Mouse (Mus musculus): Measurements from ENCODE around the gene Gtf2f1. TPM values are rescaled to one million over a fixed set of nuclear protein-coding genes. Genes with fewer than 3 reads are reported as not detected.

Gene Gtf2f1
- total RNA-seq, 2 experiments from 2014 or later, result 17.1 to 19.0 TPM

DNA sequence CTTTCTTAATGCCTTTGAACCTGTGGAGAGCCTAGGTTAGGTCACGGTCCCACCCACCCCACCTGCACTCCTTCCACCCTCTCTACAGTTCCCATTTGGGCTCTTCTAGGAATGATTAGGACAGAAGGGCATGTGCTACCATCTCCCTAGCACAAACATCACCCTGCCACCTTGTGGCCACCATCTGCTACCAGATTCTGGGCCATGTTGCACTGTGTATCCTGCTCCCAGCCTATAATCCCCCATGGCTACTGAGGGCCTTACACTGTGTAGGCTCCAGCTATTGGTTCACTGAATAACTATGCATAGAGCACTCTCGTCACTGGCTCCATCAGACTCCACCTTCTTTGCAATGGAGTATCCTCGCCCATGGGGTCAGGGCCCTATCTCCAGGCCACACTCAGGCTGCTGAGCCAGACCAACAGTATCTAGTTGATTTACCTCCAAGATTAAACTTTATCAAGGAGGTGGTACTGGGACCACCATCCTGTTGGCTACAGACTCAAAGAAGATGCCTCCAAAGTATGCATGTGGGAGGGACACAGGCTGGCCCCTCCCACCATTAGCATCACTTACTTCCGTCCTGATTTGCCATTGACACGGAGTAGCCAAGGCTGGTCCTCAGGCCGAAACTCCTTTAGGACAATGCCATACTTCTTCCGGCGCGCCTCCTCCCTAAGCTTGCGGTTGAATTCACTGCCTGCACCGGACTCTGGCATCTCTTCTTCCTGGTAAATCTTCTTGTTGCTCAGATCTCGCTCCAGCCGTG, 3.8 kb downstream of the Gtf2f1 start:
- no peak for DNase-seq (ENCODE audit: low spot score)

DNA sequence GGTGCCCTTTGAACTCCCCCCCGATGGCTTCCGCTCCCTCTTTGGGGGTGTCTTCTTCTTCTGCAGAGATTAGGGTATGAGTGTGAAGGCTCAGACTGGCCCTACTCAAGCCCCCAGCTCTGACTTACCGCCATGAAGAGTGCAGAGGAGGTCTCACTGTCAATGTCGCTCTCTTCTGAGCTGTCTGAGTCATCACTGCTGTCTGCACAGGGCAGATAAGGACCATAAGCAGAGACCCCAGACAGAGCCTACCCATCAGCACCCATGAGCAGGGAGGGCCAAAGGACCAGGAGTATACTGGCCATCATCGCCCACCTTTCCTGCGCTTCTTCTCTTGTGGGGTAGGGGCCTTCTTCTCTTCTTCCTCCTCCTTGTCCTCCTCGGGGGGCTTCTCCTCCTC, 7.1 kb downstream of the Gtf2f1 start:
- DNase-seq (ENCODE audit: low spot score), result no peak

DNA sequence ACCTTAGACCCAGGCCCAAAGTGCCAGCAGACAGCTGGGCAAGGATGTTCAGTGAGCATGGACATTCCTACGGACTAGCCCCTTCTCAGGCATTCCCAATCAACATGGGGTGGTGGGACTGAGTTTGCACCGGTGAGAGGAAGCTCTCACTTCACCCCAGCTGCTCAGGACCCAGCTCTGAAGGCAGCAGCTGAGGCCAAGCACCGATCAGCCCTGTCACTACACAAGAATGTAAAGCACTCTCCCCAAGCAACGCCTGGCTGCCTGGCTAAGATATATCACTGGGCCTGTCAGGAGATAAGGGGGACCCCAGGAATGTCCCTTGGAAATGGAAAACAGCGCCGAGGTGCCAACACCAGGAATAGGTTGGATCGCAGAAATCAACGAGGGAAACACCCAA, 9.9 kb downstream of the Gtf2f1 start:
- DNase-seq (ENCODE audit: low spot score), result no peak

DNA sequence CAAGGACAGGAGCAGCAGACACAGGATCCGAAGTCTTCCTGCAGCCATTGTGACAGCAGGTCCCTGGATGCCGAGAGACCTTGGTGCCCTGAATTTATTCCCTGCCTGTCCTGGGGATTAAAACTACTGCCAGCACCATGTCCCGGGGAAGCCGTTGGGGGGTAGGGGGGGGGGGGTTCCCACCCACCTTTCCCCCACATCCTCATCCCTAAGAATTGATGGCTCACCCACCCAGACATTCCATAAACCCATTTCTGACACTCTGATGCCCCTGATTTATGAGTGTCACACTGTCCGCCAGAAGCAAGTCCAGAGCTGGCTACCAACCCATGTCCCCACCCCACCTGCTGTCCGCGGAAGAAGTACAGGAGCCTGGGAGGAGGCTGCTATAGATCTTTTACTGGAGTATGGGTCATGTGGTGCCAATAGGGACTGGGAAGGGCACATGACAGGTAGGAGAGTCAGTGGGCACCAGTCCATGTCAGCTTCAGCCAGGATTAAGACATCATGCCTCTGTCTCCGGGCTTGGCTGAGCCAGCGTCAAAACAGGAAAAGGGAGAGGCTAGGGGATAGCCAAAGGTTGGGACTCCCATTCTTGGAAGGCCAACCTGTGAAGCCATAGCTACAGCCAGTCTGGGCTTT, 11.0 kb downstream of the Gtf2f1 start, which contains the start of gene Pspn:
Gene Pspn (minus strand): TSS at position 51 of the 642 bp plus-strand sequence.
- DNase-seq (ENCODE audit: low spot score), result no peak

DNA sequence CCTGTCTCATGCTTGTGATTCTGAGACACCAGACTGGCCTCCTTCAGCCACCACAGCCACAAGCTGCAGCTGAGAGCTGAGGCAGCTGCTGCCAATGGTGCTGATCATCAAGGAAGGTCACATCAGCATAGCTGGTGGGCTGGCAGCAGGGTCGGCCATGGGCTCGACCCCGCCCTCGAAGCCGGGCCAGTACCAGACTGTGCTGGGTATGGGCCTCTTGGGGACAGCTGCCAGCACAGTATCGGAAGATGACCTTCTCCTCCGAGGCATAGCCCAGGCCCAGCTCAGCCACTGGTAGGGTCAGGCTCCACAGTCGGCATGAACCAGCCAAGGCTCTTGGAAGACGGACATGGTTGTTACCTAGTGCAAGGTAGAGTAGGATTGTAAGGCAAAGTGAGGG, 11.7 kb downstream of the Gtf2f1 start:
- no peak for DNase-seq (ENCODE audit: low spot score)

DNA sequence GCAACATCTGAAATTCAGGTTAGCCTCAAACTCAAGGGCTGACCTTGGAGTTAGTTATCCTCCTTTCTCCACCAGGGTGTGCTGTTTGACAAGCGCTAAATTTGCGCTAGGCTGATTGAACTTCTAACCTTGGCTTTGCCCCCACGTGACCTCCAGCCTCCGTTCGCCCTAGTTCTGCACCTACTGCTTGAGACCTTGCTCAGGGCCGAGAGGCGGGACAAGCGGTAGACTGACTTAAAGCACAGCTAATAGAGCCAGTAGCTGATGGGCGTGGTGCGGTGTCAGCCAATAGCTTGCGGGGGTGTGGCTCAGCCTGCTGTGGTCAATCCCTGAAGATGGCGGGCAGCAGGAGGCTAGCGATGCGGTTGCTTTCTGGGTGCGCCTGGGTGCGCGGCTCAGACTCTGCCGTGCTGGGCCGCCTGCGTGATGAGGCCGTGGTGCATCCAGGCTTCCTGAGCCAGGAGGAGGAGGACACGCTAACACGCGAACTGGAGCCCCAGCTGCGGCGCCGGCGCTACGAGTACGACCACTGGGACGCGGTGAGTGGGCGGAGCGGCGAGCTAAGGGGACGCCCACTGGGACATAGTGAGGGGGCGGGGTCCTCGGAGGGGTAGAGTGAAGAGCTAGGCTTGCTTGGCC, 13.9 kb downstream of the Gtf2f1 start, which contains the start of gene Alkbh7:
Gene Alkbh7 (plus strand): TSS at position 311 of the 639 bp plus-strand sequence.
- DNase-seq (ENCODE audit: low spot score), result peak; percentile 97

DNA sequence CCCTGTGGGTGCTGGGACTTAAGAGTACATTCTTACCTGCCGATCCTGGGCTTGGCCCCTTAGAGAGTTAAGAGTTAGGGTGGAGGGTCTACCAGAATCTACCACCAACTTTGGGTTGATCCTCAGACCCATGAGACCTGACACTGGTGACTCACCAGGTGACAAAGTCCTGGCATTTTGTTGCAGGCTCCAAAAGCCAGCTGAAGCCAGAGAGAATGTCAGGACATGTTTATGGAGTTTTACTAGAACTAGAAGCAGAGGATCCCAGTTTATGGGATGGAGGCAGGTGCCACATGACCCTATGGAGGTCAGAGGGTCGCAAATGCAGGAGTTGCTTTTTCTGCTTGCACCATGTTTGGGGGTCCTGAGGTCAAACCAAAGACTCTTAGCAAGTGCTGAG, 14.6 kb downstream of the Gtf2f1 start:
- DNase-seq (ENCODE audit: low spot score), result no peak

DNA sequence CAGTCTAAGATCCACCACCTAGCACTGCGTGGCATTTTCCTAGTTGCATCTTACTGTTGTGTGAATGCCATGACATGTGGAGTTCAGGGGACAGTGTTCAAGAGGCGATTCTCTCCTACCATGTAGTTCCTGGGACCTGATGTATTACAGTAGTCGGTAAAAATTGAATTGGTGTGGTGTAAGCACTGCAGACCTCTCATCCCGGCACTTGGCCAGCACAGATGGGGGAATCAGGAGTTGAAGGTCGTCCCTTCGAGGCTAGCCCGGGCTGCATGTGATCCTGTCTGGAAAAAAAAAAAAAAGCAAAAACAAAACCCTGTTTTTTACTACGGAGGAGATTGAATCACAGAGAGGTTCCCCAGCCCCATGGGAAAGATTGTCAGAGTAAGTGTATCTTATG, 16.0 kb downstream of the Gtf2f1 start:
- no peak for DNase-seq (ENCODE audit: low spot score)

DNA sequence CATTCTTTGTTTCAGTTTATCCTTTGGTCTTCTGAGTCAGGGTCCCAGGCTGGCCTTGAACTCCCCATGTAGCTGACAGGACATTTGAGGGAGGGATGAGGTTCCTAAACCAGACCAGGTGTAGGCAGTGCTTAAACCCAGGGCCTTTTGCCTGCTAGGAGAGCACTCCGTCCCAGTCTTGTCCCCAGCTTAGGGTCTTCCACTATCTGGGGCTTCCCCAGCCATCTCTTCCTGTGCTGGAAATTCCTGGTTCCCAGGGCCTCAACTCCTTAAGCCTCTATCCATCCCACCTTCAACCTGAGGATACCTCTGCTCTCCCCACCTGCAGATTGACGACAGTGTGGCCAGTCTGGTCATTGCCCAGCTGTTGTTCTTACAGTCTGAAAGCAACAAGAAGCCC, 20.1 kb downstream of the Gtf2f1 start:
- DNase-seq (ENCODE audit: low spot score), result no peak

DNA sequence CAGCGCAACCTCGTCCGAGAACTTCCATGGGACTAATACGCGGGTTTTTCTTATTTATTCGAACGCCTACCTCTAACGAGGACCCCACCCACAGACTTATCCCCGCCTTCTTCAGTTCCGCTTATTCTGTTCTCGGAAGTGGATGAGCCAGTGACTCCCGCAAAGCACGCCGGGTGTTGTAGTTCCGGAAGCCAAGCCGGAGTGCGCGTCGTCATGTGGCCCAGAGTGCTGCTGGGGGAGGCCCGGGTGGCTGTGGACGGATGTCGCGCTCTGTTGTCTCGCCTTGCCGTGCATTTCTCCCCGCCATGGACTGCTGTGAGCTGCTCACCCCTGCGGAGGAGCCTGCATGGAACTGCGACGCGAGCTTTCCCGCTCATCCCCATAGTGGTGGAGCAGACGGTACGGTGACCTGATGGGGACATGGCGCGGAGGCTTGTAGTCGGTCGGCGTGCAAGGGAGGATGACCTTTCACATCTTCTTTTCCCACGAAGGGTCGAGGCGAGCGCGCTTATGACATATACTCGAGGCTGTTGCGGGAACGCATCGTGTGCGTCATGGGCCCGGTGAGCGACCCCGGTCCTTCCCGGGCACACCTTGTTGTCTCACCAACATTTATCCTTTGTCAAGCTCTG, 20.9 kb downstream of the Gtf2f1 start, which contains the start of gene Clpp:
Gene Clpp (plus strand): TSS at position 191 of the 632 bp plus-strand sequence.
- DNase-seq (ENCODE audit: low spot score), result peak; percentile 97

DNA sequence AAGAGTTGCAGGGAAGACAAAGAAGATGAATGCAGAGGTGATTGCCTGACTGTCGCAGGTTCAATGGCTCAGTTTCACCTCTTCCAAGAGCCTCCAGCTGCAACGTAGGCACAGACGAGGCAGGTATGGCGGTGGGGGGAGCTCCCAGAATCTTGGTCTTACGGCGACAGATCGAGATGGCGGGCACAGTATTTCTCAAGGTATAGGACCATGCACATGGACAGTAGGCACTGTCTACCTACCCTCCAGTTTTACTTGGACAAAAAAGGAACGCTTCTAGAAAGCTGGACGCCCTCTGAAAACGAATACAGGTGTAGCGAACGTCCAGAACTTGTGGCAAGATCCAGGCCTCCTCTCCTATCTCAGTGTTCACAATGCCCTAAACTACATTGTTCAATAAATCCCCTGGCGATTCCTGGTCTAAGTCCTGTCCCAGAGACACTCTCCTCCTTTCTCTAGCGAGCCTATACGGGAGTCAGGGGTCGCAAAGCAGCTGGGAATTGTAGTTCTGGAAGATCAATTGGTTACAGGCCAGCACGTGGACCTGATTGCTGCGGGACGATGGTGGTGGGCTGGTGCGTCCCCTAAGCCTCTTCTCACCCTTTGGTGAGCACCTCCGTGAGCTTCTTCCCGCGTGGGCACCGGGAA, 21.5 kb downstream of the Gtf2f1 start:
- DNase-seq (ENCODE audit: low spot score), result peak; percentile 85

DNA sequence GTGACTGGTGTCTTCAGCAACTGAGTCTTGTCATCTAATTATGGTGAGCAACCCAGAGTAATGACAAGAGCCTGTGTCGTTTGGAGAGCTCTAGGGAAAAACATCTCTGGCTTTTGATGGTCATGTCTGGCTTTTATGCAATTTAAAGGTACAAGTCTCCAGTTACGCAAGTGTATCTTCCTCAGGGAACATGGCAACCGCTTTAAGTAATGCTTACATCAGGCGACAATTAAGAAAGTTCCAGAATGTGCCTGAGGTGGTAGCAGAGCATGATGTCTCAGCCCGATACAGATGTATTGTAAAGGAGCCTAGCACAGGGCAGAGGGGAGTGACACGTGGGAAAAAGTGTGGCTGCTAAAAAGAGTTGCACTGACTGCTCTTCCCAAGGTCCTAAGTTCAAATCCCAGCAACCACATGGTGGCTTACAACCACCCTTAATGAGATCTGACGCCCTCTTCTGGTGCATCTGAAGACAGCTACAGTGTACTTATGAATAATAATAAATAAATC, 22.1 kb downstream of the Gtf2f1 start:
- no peak for DNase-seq (ENCODE audit: low spot score)

DNA sequence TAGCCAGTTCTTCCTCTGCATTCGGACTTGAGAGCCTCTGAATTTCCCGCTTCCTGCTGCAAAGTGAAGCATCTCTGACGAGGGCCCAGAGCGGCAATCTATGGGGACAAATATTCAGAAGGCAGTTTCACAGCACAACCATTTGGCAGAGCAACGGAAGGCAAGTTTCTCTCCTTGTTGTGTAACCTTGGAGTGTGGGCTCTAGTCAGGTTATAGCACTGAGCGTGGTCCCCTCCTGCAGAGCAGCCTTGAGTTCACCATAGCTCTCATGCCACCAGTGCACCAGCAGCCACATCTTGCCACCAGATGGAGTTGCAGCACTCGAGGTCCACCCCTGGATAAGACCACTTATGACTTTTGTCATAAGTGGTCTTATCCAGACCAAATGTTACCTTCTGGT, 22.6 kb downstream of the Gtf2f1 start:
- no peak for DNase-seq (ENCODE audit: low spot score)

DNA sequence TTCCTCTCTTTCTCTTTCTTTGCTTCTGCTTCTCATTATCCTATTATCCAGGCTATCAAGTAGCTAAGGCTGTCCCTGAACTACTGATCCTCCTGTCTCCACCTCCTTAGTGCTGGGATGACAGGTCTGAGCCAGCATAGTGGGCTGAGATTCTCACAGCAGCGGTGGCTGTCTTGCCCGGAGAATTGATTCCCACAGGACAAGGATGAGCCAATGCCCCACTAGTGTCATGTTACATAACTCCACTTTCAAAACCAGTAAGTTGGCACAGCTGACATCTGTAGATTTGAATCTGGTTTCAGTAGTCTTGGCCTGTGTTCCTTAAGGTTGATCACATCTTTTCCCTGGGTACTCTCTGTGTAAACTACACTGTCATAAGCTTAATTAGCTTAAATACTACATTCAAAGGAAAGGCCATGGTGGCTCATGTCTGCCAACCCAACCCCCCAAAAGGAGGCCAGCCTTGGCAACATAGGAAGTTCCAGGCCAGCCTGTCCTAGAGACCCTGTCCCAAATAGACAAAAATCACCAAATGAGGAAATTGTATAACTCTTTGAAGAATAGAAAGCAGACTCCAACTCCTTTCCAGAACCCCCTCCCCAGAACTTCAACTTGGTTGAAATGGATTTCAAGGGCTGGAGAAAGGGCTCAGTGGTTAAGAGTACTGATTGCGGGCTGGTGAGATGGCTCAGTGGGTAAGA, 24.8 kb downstream of the Gtf2f1 start:
- DNase-seq (ENCODE audit: low spot score), result no peak

DNA sequence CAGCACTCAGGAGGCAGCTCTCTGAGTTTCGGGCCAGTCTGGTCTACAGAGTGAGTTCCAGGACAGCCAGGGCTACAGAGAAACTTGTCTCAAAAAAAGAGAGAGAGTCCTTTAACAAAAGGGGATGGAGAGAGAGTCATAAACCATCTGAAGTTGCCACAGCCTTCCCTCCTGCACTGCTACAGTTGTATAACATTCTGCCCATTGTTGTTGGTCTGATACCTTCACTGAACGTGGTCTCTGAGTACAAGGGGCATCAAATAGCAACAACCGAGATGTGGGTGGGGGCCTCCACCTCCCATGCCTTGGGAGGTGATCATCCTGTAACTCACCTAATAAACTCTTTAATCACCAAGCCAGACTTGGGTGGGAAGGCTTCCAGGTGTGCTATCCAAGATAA, 25.4 kb downstream of the Gtf2f1 start:
- no peak for DNase-seq (ENCODE audit: low spot score)

DNA sequence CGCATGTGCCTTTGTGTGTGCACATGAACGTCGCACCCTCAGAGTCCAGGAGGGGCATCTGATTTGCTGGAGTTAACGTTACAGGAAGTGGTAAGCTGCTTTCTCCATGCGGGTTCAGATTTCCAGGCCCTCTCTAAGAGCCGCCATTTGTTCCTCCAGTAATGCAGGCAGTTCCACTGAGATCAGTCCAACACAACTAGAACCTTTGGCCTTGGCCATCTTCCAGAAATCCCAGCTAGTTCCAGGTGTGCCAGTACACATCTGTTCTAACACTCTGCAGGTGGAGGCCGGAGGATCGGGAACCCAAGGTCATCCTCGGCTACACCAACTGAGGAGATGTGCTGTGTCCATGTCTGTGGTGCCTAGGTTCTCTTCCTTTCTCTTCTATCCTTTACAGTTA, 26.2 kb downstream of the Gtf2f1 start:
- no peak for DNase-seq (ENCODE audit: low spot score)

DNA sequence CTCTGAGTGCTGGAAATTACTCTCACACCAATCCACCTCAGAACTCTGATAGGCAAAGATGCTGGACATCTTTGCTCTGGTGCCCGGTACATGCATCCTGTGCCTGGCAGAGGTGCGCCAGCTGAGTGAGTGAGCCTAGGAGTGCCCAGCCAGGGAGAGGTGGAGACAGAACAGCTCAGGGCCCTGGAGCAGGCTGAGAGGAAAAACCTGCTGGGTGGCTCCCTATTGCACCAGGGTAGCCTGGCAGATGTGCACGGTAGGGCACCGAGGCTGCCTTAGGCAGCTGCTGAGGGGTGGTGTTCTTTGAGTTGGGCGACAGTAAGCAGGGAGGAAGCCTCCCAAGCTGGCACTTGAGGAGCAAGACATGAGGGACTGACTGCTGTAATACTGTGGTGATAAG, 29.1 kb downstream of the Gtf2f1 start, which contains the start of gene Acer1:
Gene Acer1 (minus strand): TSS at position 114 of the 400 bp plus-strand sequence.
- no peak for DNase-seq (ENCODE audit: low spot score)

DNA sequence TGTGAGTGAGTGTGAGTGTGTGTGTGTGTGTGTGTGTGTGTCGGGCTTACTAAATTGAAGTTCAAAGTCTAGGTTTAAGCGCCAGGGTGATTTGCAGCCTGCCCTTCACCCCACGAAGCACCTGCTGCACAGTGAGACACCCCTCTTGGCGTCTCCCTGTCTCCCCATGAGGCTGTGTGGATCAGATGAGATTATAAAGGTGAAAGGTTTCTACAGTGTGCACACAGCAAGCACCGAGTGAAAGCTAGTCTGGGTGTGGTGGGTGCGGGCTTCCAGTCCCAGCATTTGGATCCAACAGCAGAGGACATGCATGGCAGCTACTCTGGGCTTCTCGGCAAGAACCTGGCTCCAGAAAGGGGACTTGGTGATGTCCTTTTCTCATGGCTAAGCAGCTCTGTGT, 30.0 kb downstream of the Gtf2f1 start:
- no peak for DNase-seq (ENCODE audit: low spot score)

DNA sequence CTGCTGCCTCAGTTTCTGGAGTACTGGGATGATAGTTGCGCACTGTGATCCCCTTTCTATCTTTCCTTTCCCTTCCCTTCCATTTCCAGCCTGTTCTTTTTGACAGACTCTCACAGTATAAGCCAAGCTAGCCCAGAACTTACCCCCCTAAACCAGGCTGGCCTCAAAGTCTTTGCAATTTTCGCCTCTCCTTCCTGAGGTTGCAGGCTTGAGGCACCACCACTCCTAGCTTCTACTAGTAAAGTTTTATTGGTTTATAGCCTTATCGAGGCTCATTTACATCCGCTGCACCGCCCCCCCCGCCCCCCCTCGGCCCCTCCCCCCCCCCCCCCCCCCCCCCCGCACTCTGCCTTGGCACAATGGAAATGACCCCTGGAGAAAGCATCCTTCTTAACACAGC, 31.6 kb downstream of the Gtf2f1 start:
- DNase-seq (ENCODE audit: low spot score), result no peak

Data from gastrocnemius, adult 18-20 months (tissue).